Mouse (Mus musculus): ENCODE data around the gene Nlgn3. TPM values are rescaled to one million over a fixed set of nuclear protein-coding genes. Genes with fewer than 3 reads are reported as not detected.

Nlgn3 gene
- total and polyA plus RNA-seq, 3 experiments = 0.04 to 0.76 (median 0.12) TPM

- Histone ChIP-seq H3K27ac (ENCODE audit: insufficient read depth, low read depth) (peak overlapping the region; percentile 75), H3K36me3 (replicated peaks in 1 of 2; ENCODE audit: control insufficient read depth in 1 of 2, insufficient read depth in 1 of 2, low read length in 1 of 2) (peaks cover 18 to 30% of the 10 kb centered on the region in 2 experiments), H3K9ac (ENCODE audit: insufficient read depth, low read depth) (peak overlapping the region; percentile 70), H3K4me3 (replicated peaks in 1 of 3; ENCODE audit: low read depth in 2 of 3, low read length in 2 of 3, poor library complexity in 1 of 3) (peak overlapping the region in 2 of 3 experiments; percentile 35 to 66), H3K27me3 (replicated peaks) (no peaks in the 10 kb centered on the region), H3K79me2 (replicated peaks; ENCODE audit: control insufficient read depth, extremely low read depth, insufficient read depth, poor library complexity, severe bottlenecking) (peaks cover 10% of the 10 kb centered on the region; the same call in 1 of the 2 replicates), H3K9me3 (replicated peaks; ENCODE audit: low read length) (no peaks in the 10 kb centered on the region), H3K4me2 (ENCODE audit: insufficient read depth, low read depth, poor library complexity, severe bottlenecking) (peak overlapping the region; percentile 82), H3K4me1 (ENCODE audit: control insufficient read depth in 1 of 2, insufficient read depth in 2 of 2) (peaks cover 0 to 44% of the 10 kb centered on the region in 2 experiments; a peak in 2 of 4 replicates)
- dilution Hi-C loops (cut with MboI; ENCODE audit: extremely low pct_ligation_motif_present, extremely low pct_unique_long_range_greater_than_20kb, low sequenced_read_pairs) (no loop called here), in situ Hi-C loops (cut with MboI; ENCODE audit: low pct_ligation_motif_present, low pct_unique_long_range_greater_than_20kb, low sequenced_read_pairs) (no loop called here)
- TF ChIP-seq JUND (conservative IDR thresholded peaks at IDR 0.05; ENCODE audit: low read depth, low read length) (no peak), MAZ (IDR thresholded peaks at IDR 0.05; ENCODE audit: low read depth, low read length) (no peak), UBTF (IDR thresholded peaks at IDR 0.05; ENCODE audit: low read depth, low read length) (no peak), IRF4 (IDR thresholded peaks at IDR 0.05; ENCODE audit: low read depth, low read length) (no peak), ZNF384 (IDR thresholded peaks at IDR 0.05; ENCODE audit: low read depth, low read length) (no peak), CHD2 (IDR thresholded peaks at IDR 0.05; ENCODE audit: low read length) (no peak), MXI1 (IDR thresholded peaks at IDR 0.05; ENCODE audit: low read depth, low read length) (no peak), POLR2AphosphoS2 (IDR thresholded peaks at IDR 0.05; ENCODE audit: low read depth, low read length) (no peak), SIN3A (IDR thresholded peaks at IDR 0.05; ENCODE audit: low read length) (no peak), HCFC1 (IDR thresholded peaks at IDR 0.05; ENCODE audit: low read depth, low read length) (no peak), JUN (IDR thresholded peaks at IDR 0.05; ENCODE audit: insufficient read depth, low read depth, low read length) (no peak), ZMIZ1 (IDR thresholded peaks at IDR 0.05; ENCODE audit: low read depth, low read length) (no peak), KAT2A (IDR thresholded peaks at IDR 0.05; ENCODE audit: insufficient replicate concordance, low read length) (no peak), RCOR1 (conservative IDR thresholded peaks at IDR 0.05; ENCODE audit: low read depth, low read length) (no peak), NRF1 (IDR thresholded peaks at IDR 0.05; ENCODE audit: low read depth, low read length) (no peak), USF2 (conservative IDR thresholded peaks at IDR 0.05; ENCODE audit: low read depth, low read length) (no peak), CTCF (conservative IDR thresholded peaks at IDR 0.05 in 1 of 2, IDR thresholded peaks at IDR 0.05 in 1 of 2; ENCODE audit: low read depth in 2 of 2, low read length in 2 of 2) (no peak), RAD21 (IDR thresholded peaks at IDR 0.05; ENCODE audit: low read depth, low read length) (no peak), ZC3H11A (IDR thresholded peaks at IDR 0.05; ENCODE audit: low read depth, low read length) (no peak)
- no peak for DNase-seq (ENCODE audit: extremely low read depth)
These were observed 25.6 kb upstream of the Nlgn3 start for GRCm38 (mm10) chrX:101273410-101273809.
